Mouse (Mus musculus): ENCODE results near the gene 4930583I09Rik. TPM values are rescaled to one million over a fixed set of nuclear protein-coding genes. Genes with fewer than 3 reads are reported as not detected.

4930583I09Rik gene
- polyA plus RNA-seq (2012; rRNA removed): not detected in 2 replicates

DNA sequence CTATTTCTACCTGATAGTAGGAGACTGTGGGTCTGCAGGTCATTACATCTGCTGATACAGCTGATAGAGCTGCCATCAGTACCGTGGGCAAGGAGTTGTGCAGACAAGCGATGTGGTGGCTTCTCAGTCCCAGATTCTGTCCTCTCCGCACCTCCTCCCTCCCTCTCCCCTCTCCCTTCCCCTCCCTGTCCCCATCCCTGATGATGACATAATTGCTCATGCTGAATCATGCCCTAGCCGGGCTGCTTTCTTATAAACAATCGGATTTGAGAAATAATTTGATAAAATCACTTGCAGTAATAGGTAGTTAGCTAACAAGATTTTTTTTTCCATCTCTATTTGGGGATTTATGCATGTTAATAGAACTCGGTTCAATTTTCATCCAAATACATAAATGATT lies at the start of gene 4930583I09Rik:
Gene 4930583I09Rik (minus strand): TSS at position 144 of the 400 bp plus-strand sequence.

Other genes with a start within 250 kb of the 4930583I09Rik start
- gene Man2a1, start 235.3 kb downstream of the 4930583I09Rik start, polyA plus RNA-seq (2012; rRNA removed): 9.1 and 10.5 TPM in 2 replicates